Mouse (Mus musculus): Measurements from ENCODE around the gene Mapre3.

- TF ChIP-seq CTCF (IDR thresholded peaks at IDR 0.05; ENCODE audit: control insufficient read depth, insufficient read depth, low read length) (no peak), POLR2A (IDR thresholded peaks at IDR 0.05; ENCODE audit: borderline replicate concordance, control insufficient read depth, low read depth, low read length) (no peak)
Observed at GRCm38 (mm10) chr5:30816261-30816791, 1.9 kb downstream of the Mapre3 start.
